Mouse (Mus musculus) embryonic facial prominence, embryonic 14.5 days (tissue): Measurements from ENCODE around the gene Trmt61a. TPM values are rescaled to one million over a fixed set of nuclear protein-coding genes. Genes with fewer than 3 reads are reported as not detected.

Experiments
- ATAC-seq: fragments of 200-750 bp; cut with Nextera tagmentation; 2 replicates; pipeline ENCODE4 v1.8.0; 2017; ENCODE audit warnings: low read depth, moderate number of reproducible peaks, moderate TSS enrichment
- DNase-seq: peaks from one replicate; pipeline ENCODE4 v3.0.0-alpha.2; 2015; ENCODE audit warnings: low spot score
- H3K27ac ChIP-seq: fragments of 300-500 bp; sonication (generic); replicated peaks from 2 replicates; pipeline ENCODE4 v1.5.1; 2014; ENCODE audit warnings: low read depth, mild to moderate bottlenecking, low read length, moderate library complexity
- H3K27me3 ChIP-seq: fragments of 300-500 bp; sonication (generic); replicated peaks from 2 replicates; pipeline ENCODE4 v1.6.1; 2014; ENCODE audit warnings: low read length; ENCODE audit not compliant: control insufficient read depth, insufficient read depth
- H3K36me3 ChIP-seq: fragments of 300-500 bp; sonication (generic); 2 replicates; pipeline ENCODE4 v1.6.1; 2014; ENCODE audit warnings: low read length, mixed read lengths; ENCODE audit not compliant: control insufficient read depth, insufficient read depth
- H3K4me1 ChIP-seq: fragments of 300-500 bp; sonication (generic); 2 replicates; pipeline ENCODE4 v1.6.1; 2014; ENCODE audit warnings: antibody characterized with exemption, low read length; ENCODE audit not compliant: control insufficient read depth, insufficient read depth
- H3K4me2 ChIP-seq: fragments of 300-500 bp; sonication (generic); 2 replicates; pipeline ENCODE4 v1.6.1; 2014; ENCODE audit warnings: low read depth, mild to moderate bottlenecking, low read length, moderate library complexity, mixed read lengths
- H3K4me3 ChIP-seq: fragments of 300-500 bp; sonication (generic); 2 replicates; pipeline ENCODE4 v1.5.1; 2014; ENCODE audit warnings: low read depth, mild to moderate bottlenecking, low read length
- H3K9ac ChIP-seq: fragments of 300-500 bp; sonication (generic); 2 replicates; pipeline ENCODE4 v1.6.1; 2014; ENCODE audit warnings: low read depth, mild to moderate bottlenecking, low read length, moderate library complexity, mixed read lengths
- H3K9me3 ChIP-seq: fragments of 300-500 bp; sonication (generic); 2 replicates; pipeline ENCODE4 v1.6.1; 2016; ENCODE audit warnings: low read length; ENCODE audit not compliant: control insufficient read depth
- WGBS: fragments of 180-500 bp; shearing (Covaris S2); extraction: QIAGEN DNeasy Blood & Tissue Kit; methylation state at CpG from one replicate; pipeline ENCODE4 v1.1.7; 2014; 5-methylcytosine and 5-hydroxymethylcytosine counted together
- polyA plus RNA-seq: library from polyadenylated mRNA; unstranded; fragments of >200 nt; fragmentation: Nextera tagmentation; extraction: Ambion mirVana; gene quantifications from 2 replicates; pipeline ENCODE4 v1.2.1, GENCODE M21; 2014

The Trmt61a gene
- polyA plus RNA-seq, 1 experiment from 2014 or later: 5.8 TPM

DNA sequence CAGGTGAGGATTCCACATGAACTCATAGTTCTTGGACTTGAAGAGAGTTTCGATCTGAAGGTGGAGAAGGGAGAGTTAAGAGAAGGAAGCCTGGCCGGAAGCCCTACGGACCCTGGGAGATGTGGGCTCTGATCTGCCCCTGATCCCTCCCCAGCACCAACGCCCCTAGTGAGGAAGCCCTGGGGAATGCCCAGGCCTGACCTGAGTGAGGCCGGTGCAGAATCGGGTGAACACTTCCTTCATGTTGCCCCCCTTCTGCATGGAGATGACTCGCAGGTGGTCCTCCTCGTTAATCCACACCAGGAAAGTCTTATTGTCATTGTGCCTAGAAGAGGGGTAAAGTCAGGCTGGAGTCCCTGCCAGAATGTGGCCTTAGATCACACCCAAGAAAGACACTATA is 7.9 kb upstream of the Trmt61a start:
- Histone ChIP-seq H3K4me2 (peak overlapping the region; percentile 98), H3K9ac (no peak overlapping the region), H3K27ac (no peak overlapping the region), H3K36me3 (0 out of 2 replicates have a peak, but pooled peaks cover 4% of the 10 kb centered on the region), H3K27me3 (peaks cover 49% of the 10 kb centered on the region), H3K4me3 (peak overlapping the region; percentile 63), H3K4me1 (peaks cover 20% of the 10 kb centered on the region), H3K9me3 (no peaks in the 10 kb centered on the region)
- no peak for ATAC-seq
- no peak for DNase-seq
- WGBS: 61% methylated on average over 8 of the region's 8 CpGs

GRCm38 (mm10) chr12:111670371-111670971 is 7.4 kb upstream of the Trmt61a start:
- Histone ChIP-seq H3K4me2 (peak overlapping the region; percentile 98), H3K4me3 (peak overlapping the region; percentile 63), H3K9me3 (no peaks in the 10 kb centered on the region), H3K27ac (no peak overlapping the region), H3K36me3 (no peaks in the 10 kb centered on the region), H3K4me1 (peaks cover 20% of the 10 kb centered on the region), H3K9ac (peak overlapping the region; percentile 69), H3K27me3 (peaks cover 49% of the 10 kb centered on the region)
- DNase-seq: no peak
- no peak for ATAC-seq
- WGBS: 18% methylated on average over 19 of the region's 29 CpGs

GRCm38 (mm10) chr12:111670976-111671375 is 6.9 kb upstream of the Trmt61a start:
- H3K4me1 ChIP-seq: peaks cover 20% of the 10 kb centered on the region
- no peak for ATAC-seq
- under 1% methylated on average over 18 of the region's 35 CpGs for WGBS
- no peak overlapping the region for H3K27ac ChIP-seq
- peak overlapping the region; percentile 63 for H3K4me3 ChIP-seq
- no peaks in the 10 kb centered on the region for H3K36me3 ChIP-seq
- peaks cover 49% of the 10 kb centered on the region for H3K27me3 ChIP-seq
- no peaks in the 10 kb centered on the region for H3K9me3 ChIP-seq
- no peak for DNase-seq
- H3K4me2 ChIP-seq: peak overlapping the region; percentile 98
- peak overlapping the region; percentile 69 for H3K9ac ChIP-seq

DNA sequence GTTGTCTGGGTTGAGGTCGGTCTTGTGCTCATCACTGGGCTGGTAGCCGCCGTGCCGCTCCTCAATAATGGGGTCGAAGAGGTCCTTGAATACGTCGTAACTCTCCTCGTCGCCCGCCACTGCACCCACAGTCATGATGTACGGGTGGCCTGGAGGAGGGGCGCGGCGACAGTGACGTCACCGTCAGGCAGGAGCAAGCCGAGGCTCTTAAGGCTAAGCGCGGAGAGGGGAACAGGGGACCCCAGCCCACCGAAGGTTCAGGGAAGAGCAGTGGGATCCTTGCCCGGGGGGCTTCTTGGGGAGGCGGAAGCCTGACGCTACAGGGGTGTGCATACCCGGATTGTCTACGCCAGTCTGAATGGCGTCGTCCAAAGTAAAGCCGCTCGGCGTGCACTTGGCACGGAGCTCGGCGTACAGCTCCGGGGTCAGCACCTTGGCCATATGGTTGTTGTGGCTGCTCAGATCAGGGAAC is 6.4 kb upstream of the Trmt61a start:
- under 1% methylated on average over 24 of the region's 34 CpGs for WGBS

GRCm38 (mm10) chr12:111672176-111672575 is 5.7 kb upstream of the Trmt61a start, which contains the start of gene Ckb:
Gene Ckb (minus strand): TSS chr12:111672338.
- H3K36me3 ChIP-seq: no peaks in the 10 kb centered on the region
- DNase-seq (peak; percentile 92), ATAC-seq (peak; percentile 80)
- H3K9me3 ChIP-seq: no peaks in the 10 kb centered on the region
- under 1% methylated on average over 20 of the region's 31 CpGs for WGBS
- H3K4me3 ChIP-seq: peak within 1 kb of the TSS; percentile 63
- H3K4me2 ChIP-seq: peak within 1 kb of the TSS; percentile 98
- H3K4me1 ChIP-seq: peaks cover 22% of the 10 kb centered on the region
- peak within 1 kb of the TSS; percentile 69 for H3K9ac ChIP-seq
- H3K27ac ChIP-seq: no peak within 1 kb of the TSS; the same call in 1 of the 2 replicates
- H3K27me3 ChIP-seq: peaks cover 49% of the 10 kb centered on the region

More for the DNA sequence above, 6.4 kb upstream of the Trmt61a start:
- Histone ChIP-seq H3K27me3 (peaks cover 49% of the 10 kb centered on the region), H3K9ac (peak overlapping the region; percentile 69), H3K4me2 (peak overlapping the region; percentile 98), H3K9me3 (no peaks in the 10 kb centered on the region), H3K4me1 (peaks cover 20% of the 10 kb centered on the region), H3K4me3 (peak overlapping the region; percentile 63), H3K27ac (no peak overlapping the region), H3K36me3 (no peaks in the 10 kb centered on the region)
- ATAC-seq (peak; percentile 28), DNase-seq (no peak)

DNA sequence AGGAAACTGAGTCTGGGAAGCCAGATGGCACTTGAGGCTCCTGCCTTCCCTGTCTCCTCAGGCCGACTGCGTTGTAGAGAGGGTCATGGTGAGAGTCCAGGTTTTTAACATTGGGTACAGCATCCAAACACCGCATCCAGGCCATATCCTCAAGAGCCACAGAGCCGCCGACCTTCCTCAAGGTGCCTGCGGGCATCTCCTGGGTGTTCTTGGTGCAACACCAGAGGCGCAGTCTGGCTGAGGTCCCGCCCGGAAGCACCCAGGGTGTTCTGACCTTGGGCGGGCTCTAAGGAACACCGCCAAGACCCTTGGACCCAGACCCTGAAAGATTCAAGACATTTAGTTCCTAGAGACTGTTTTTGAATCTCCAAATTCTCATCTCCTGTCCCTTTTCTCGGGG is 5.3 kb upstream of the Trmt61a start:
- Histone ChIP-seq H3K36me3 (no peaks in the 10 kb centered on the region), H3K4me2 (peak overlapping the region; percentile 98), H3K4me3 (peak overlapping the region; percentile 63), H3K27me3 (peaks cover 49% of the 10 kb centered on the region), H3K9ac (peak overlapping the region; percentile 69; the same call in 1 of the 2 replicates), H3K4me1 (peaks cover 26% of the 10 kb centered on the region), H3K9me3 (no peaks in the 10 kb centered on the region), H3K27ac (no peak overlapping the region)
- WGBS: 9% methylated on average over 12 of the region's 12 CpGs
- ATAC-seq: no peak
- DNase-seq: no peak

DNA sequence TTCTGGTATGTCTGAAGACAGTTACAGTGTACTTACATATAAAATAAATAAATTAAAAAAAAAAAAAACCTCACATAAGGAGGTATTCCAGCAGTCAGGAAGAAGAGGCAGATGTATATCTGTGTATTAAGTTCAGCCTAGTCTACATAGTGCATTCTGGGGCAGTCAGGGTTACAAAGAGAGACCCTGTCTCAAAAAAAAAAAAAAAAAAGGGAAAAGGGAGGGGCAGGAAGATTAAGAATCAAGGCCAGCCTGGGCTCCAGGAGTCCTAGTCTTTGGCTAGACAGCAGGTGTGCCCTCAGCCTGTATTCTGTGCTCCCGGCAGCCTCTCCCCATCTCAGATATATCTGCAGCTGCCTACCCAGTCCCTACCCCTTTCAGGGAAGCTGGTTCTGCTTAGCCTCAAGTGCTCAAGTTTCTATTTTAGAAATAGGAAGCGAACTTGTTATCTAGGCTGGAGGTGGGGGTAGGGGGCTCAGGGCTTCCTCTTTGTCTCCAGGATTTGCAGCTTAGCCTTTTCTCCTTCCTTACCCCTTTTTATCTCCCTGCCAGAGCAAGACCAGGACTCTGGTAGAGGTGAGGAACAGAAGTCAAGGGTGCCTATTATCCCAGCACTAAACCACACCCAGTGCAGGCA is 2.9 kb upstream of the Trmt61a start:
- ATAC-seq (no peak), DNase-seq (no peak)
- Histone ChIP-seq H3K4me2 (no peak overlapping the region), H3K9ac (no peak overlapping the region), H3K9me3 (no peaks in the 10 kb centered on the region), H3K4me1 (peaks cover 22% of the 10 kb centered on the region), H3K4me3 (no peak overlapping the region), H3K36me3 (no peaks in the 10 kb centered on the region), H3K27me3 (peaks cover 45% of the 10 kb centered on the region), H3K27ac (no peak overlapping the region)
- 45% methylated on average over 2 of the region's 2 CpGs for WGBS

- no peaks in the 10 kb centered on the region for H3K9me3 ChIP-seq
- ATAC-seq (no peak), DNase-seq (no peak)
- H3K4me3 ChIP-seq: no peak overlapping the region
- H3K36me3 ChIP-seq: no peaks in the 10 kb centered on the region
- 76% methylated on average over 6 of the region's 6 CpGs for whole genome bisulfite sequencing
- H3K9ac ChIP-seq: no peak overlapping the region
- peaks cover 34% of the 10 kb centered on the region for H3K27me3 ChIP-seq
- H3K27ac ChIP-seq: no peak overlapping the region
- H3K4me1 ChIP-seq: peaks cover 20% of the 10 kb centered on the region
- H3K4me2 ChIP-seq: no peak overlapping the region
These were observed 1.9 kb upstream of the Trmt61a start for GRCm38 (mm10) chr12:111675797-111676580.
